Mouse (Mus musculus): ENCODE measurements around the gene Gxylt2.

DNA sequence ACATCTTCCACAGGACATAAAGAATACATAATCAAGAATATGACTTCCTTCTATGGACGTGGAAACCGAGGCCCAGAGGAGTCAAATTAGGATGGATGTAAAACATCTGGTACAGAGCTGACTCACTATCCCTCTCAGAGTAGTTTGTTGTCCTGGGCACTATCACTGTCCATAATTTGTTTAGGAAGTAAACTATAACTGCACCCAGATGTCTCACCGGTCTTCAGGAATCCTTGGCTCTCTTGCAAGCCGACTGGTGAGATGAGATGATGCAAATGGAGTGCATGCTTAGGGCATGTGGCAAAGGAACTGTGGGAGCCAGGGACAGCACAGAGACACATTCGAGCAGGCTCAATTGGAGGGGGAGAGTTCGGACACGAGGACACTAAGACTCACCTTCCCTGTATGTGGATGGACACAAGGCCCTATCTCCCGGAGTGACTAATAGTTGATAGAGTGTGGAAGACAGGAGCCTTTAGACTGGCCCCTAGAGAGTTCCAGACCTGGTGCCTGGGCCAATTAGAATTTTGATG lies 10.8 kb downstream of the Gxylt2 start:
- TF ChIP-seq FLI1 (IDR thresholded peaks at IDR 0.05; ENCODE audit: low read length): no peak
- no peak for TF ChIP-seq GATA1 (IDR thresholded peaks at IDR 0.05; ENCODE audit: borderline replicate concordance, low read length)

Measured in megakaryocyte, embryonic 14.5 days (primary cell).